Mouse (Mus musculus) heart, postnatal 0 days (tissue): ENCODE results near the gene Hcrtr1. TPM values are rescaled to one million over a fixed set of nuclear protein-coding genes. Genes with fewer than 3 reads are reported as not detected.

ENCODE experiments used
- ATAC-seq: fragments of 200-750 bp; cut with Nextera tagmentation; 2 replicates; pipeline ENCODE4 v1.8.0; 2017; ENCODE audit warnings: low read depth, moderate number of reproducible peaks, moderate library complexity; ENCODE audit not compliant: insufficient read depth
- DNase-seq: peaks from one replicate; pipeline ENCODE4 v3.0.0-alpha.2; 2016; ENCODE audit warnings: low spot score
- H3K27ac ChIP-seq: fragments of 300-500 bp; sonication (generic); 2 replicates; pipeline ENCODE4 v1.5.1; 2014; ENCODE audit warnings: low read depth, mild to moderate bottlenecking
- H3K27me3 ChIP-seq: fragments of 300-500 bp; sonication (generic); 2 replicates; pipeline ENCODE4 v1.6.1; 2014; ENCODE audit warnings: low read length, mixed read lengths; ENCODE audit not compliant: control insufficient read depth, insufficient read depth
- H3K36me3 ChIP-seq: fragments of 300-500 bp; sonication (generic); replicated peaks from 2 replicates; pipeline ENCODE4 v1.6.1; 2014; ENCODE audit warnings: low read length, mixed read lengths; ENCODE audit not compliant: control insufficient read depth, insufficient read depth
- H3K4me1 ChIP-seq: fragments of 300-500 bp; sonication (generic); 2 replicates; pipeline ENCODE4 v1.6.1; 2014; ENCODE audit warnings: antibody characterized with exemption; ENCODE audit not compliant: control insufficient read depth, insufficient read depth
- H3K4me2 ChIP-seq: fragments of 300-500 bp; sonication (generic); 2 replicates; pipeline ENCODE4 v1.6.1; 2014; ENCODE audit warnings: low read depth, mild to moderate bottlenecking, low read length, moderate library complexity
- H3K4me3 ChIP-seq: fragments of 300-500 bp; sonication (generic); 2 replicates; pipeline ENCODE4 v1.5.1; 2014; ENCODE audit warnings: low read depth, low read length
- H3K9ac ChIP-seq: fragments of 300-500 bp; sonication (generic); replicated peaks from 2 replicates; pipeline ENCODE4 v1.6.1; 2014; ENCODE audit warnings: low read depth, low read length, mixed read lengths
- H3K9me3 ChIP-seq: fragments of 300-500 bp; sonication (generic); replicated peaks from 2 replicates; pipeline ENCODE4 v1.6.1; 2016; ENCODE audit warnings: low read length; ENCODE audit not compliant: control insufficient read depth
- CTCF ChIP-seq: IDR thresholded peaks from 2 replicates; pipeline ENCODE4 v1.5.1; 2016; ENCODE audit warnings: antibody characterized with exemption, control low read depth, low read depth
- EP300 ChIP-seq: IDR thresholded peaks from 2 replicates; pipeline ENCODE4 v1.6.1; 2016; ENCODE audit warnings: antibody characterized with exemption, low read depth
- WGBS: fragments of 180-500 bp; shearing (Covaris S2); extraction: QIAGEN DNeasy Blood & Tissue Kit; methylation state at CpG from one replicate; pipeline ENCODE4 v1.1.7; 2014; 5-methylcytosine and 5-hydroxymethylcytosine counted together
- polyA plus RNA-seq: library from polyadenylated mRNA; unstranded; fragments of >200 nt; fragmentation: Nextera tagmentation; extraction: Ambion mirVana; gene quantifications from 2 replicates; pipeline ENCODE4 v1.2.1, GENCODE M21; 2015
- total RNA-seq: library from RNA; depleted of rRNA; stranded (reverse); fragments of >200 nt; gene quantifications from 2 replicates; pipeline ENCODE4 v1.2.3, GENCODE M21; 2014; ENCODE audit warnings: low replicate concordance

Gene Hcrtr1
- total and polyA plus RNA-seq, 2 experiments from 2014 or later: not detected

DNA sequence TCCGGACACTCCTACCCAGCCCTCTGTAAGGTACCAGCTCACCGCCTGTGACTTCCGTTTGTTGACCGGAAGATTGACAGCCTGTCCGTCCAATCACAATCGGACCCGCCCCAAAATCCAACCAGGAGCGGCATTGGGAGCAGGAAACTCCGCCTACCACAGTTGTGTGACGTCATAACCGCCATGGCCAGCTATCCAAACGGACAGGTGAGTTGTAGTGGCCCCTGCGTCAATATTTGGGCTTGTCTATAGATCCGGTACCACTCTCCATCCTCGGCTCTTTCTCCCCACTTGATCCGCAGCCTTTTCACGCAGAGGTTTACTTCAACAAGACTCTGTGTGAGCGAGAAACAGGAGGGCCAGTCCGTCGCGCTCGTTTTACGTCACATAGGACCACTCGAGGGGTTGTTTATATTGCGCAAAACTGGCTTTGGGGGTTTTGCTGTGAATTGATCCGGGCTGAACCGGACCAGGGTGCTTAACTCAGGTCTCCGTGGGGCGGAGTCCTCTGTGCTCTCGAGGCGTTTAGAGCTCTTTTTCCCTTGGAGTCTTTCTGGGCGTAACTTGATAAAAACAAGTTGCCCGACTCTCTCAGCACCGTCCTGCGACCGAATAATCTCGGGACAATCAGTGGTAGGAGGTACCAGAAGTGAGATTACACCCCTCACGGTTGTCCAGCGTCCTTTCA lies 31.6 kb downstream of the Hcrtr1 start:
- Histone ChIP-seq H3K27me3 (no peaks in the 10 kb centered on the region), H3K9me3 (no peaks in the 10 kb centered on the region), H3K4me2 (peak overlapping the region; percentile 64), H3K4me1 (peaks cover 10% of the 10 kb centered on the region), H3K36me3 (no peaks in the 10 kb centered on the region), H3K4me3 (peak overlapping the region; percentile 87), H3K27ac (peak overlapping the region; percentile 66), H3K9ac (peak overlapping the region; percentile 69)
- peak; percentile 93 for DNase-seq
- peak; percentile 96 for ATAC-seq
- WGBS: under 1% methylated on average over 39 of the region's 39 CpGs
- no peak for TF ChIP-seq EP300
- TF ChIP-seq CTCF: no peak

DNA sequence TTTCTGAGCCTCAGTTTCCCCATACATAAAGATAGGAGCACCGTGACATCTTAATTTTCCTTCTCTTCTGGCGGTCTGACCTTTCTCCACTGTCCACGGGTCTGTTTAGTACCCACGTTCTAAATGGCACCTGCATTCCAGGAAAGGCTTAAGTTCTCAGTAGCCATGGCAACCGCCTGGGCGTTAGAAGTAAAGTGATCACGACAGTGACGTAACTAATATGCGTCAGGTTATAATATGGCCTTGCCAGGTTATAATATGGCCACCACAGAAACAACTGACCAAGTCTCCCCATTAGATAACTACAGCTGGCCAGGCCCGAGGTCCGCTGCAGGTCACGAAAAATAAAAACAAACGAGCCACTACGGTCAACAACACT lies 32.1 kb downstream of the Hcrtr1 start:
- peak; percentile 72 for ATAC-seq
- H3K4me2 ChIP-seq: peak overlapping the region; percentile 64
- WGBS: 11% methylated on average over 14 of the region's 14 CpGs
- DNase-seq: no peak
- H3K27me3 ChIP-seq: no peaks in the 10 kb centered on the region
- H3K27ac ChIP-seq: peak overlapping the region; percentile 62
- H3K36me3 ChIP-seq: no peaks in the 10 kb centered on the region
- H3K4me3 ChIP-seq: peak overlapping the region; percentile 87
- H3K4me1 ChIP-seq: peaks cover 10% of the 10 kb centered on the region
- H3K9ac ChIP-seq: peak overlapping the region; percentile 69; the same call in 1 of the 2 replicates
- TF ChIP-seq CTCF: no peak
- no peak; the same call in 1 of the 2 replicates for TF ChIP-seq EP300
- H3K9me3 ChIP-seq: no peaks in the 10 kb centered on the region

- Histone ChIP-seq H3K9me3 (no peaks in the 10 kb centered on the region), H3K4me2 (no peak overlapping the region), H3K4me3 (no peak overlapping the region), H3K9ac (no peak overlapping the region), H3K36me3 (no peaks in the 10 kb centered on the region), H3K4me1 (peaks cover 10% of the 10 kb centered on the region), H3K27me3 (no peaks in the 10 kb centered on the region), H3K27ac (no peak overlapping the region)
- no peak for TF ChIP-seq EP300
- TF ChIP-seq CTCF: no peak
- no peak for ATAC-seq
- 51% methylated on average over 4 of the region's 4 CpGs for WGBS
- no peak for DNase-seq
Measured at GRCm38 (mm10) chr4:130104584-130104983, 34.6 kb downstream of the Hcrtr1 start.

DNA sequence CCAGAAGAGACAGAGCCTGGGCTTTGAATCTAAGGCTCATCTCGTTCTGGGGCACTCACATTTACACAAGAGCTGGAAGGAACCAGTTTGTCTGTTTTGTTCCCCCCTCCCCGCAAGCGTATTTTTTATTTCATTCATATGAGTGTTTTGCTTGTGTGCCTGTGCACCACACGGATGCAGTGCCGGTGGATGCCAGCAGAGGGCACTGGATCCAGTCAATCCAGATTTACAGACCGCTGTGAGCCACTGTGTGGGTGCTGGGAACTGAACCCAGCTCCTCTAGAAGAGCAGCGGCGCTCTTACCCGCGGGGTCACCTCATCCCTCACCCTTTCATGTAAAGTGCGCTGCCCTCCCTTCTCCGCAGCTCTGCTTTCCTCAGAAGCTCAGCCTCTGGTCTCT lies 35.5 kb downstream of the Hcrtr1 start:
- DNase-seq (no peak), ATAC-seq (no peak)
- no peak overlapping the region for H3K4me2 ChIP-seq
- H3K9me3 ChIP-seq: no peaks in the 10 kb centered on the region
- H3K4me1 ChIP-seq: peaks cover 6% of the 10 kb centered on the region
- H3K27me3 ChIP-seq: no peaks in the 10 kb centered on the region
- no peak overlapping the region for H3K27ac ChIP-seq
- no peak overlapping the region for H3K4me3 ChIP-seq
- no peaks in the 10 kb centered on the region for H3K36me3 ChIP-seq
- TF ChIP-seq EP300: no peak
- H3K9ac ChIP-seq: no peak overlapping the region
- WGBS: 78% methylated on average over 12 of the region's 12 CpGs

- Histone ChIP-seq H3K27me3 (no peaks in the 10 kb centered on the region), H3K27ac (no peak within 1 kb of the TSS), H3K9ac (no peak within 1 kb of the TSS), H3K4me2 (no peak within 1 kb of the TSS), H3K36me3 (no peaks in the 10 kb centered on the region), H3K9me3 (no peaks in the 10 kb centered on the region), H3K4me1 (no peaks in the 10 kb centered on the region), H3K4me3 (no peak within 1 kb of the TSS)
- ATAC-seq (no peak), DNase-seq (no peak)
- 10% methylated on average over 6 of the region's 6 CpGs for WGBS
- no peak for TF ChIP-seq EP300
- TF ChIP-seq CTCF: no peak
Measured at GRCm38 (mm10) chr4:130102111-130102651, 37.0 kb downstream of the Hcrtr1 start, which contains the start of gene Pef1. Pef1 (plus strand) TSS chr4:130102558.

- Histone ChIP-seq H3K4me1 (no peaks in the 10 kb centered on the region), H3K4me2 (no peak overlapping the region), H3K4me3 (no peak overlapping the region), H3K9ac (no peak overlapping the region), H3K9me3 (no peaks in the 10 kb centered on the region), H3K36me3 (no peaks in the 10 kb centered on the region), H3K27ac (no peak overlapping the region), H3K27me3 (no peaks in the 10 kb centered on the region)
- no peak for ATAC-seq
- TF ChIP-seq EP300 (no peak), CTCF (no peak)
- WGBS: 40% methylated on average over 8 of the region's 8 CpGs
- DNase-seq: no peak
Measured at GRCm38 (mm10) chr4:130101183-130101582, 38.0 kb downstream of the Hcrtr1 start.
